Mouse (Mus musculus): ENCODE measurements around the gene Adamts17.

Gene Adamts17

GRCm38 (mm10) chr7:66998821-66999220, 159.3 kb downstream of the Adamts17 start:
- H3K27me3 ChIP-seq (ENCODE audit: control insufficient read depth, insufficient read depth, low read length, poor library complexity, severe bottlenecking), result no peaks in the 10 kb centered on the region
- H3K36me3 ChIP-seq (ENCODE audit: control insufficient read depth, insufficient read depth, low read length, poor library complexity, severe bottlenecking), result no peaks in the 10 kb centered on the region
- no peak for DNase-seq (ENCODE audit: low read depth, low spot score)

- Histone ChIP-seq H3K36me3 (ENCODE audit: control insufficient read depth, insufficient read depth, low read length, poor library complexity, severe bottlenecking) (no peaks in the 10 kb centered on the region), H3K27me3 (ENCODE audit: control insufficient read depth, insufficient read depth, low read length, poor library complexity, severe bottlenecking) (no peaks in the 10 kb centered on the region)
- DNase-seq (ENCODE audit: low read depth, low spot score), result no peak
Measured at GRCm38 (mm10) chr7:67003648-67004047, 164.1 kb downstream of the Adamts17 start.

GRCm38 (mm10) chr7:67004220-67004619, 164.7 kb downstream of the Adamts17 start:
- no peaks in the 10 kb centered on the region for H3K27me3 ChIP-seq (ENCODE audit: control insufficient read depth, insufficient read depth, low read length, poor library complexity, severe bottlenecking)
- DNase-seq (ENCODE audit: low read depth, low spot score), result no peak

GRCm38 (mm10) chr7:67009841-67010240, 170.3 kb downstream of the Adamts17 start:
- no peak for DNase-seq (ENCODE audit: low read depth, low spot score)
- H3K27me3 ChIP-seq (ENCODE audit: control insufficient read depth, insufficient read depth, low read length, poor library complexity, severe bottlenecking), result no peaks in the 10 kb centered on the region

More at GRCm38 (mm10) chr7:67004220-67004619, 164.7 kb downstream of the Adamts17 start:
- no peaks in the 10 kb centered on the region for H3K36me3 ChIP-seq (ENCODE audit: control insufficient read depth, insufficient read depth, low read length, poor library complexity, severe bottlenecking)

GRCm38 (mm10) chr7:67012011-67012751, 172.6 kb downstream of the Adamts17 start:
- H3K36me3 ChIP-seq (ENCODE audit: control insufficient read depth, insufficient read depth, low read length, poor library complexity, severe bottlenecking), result no peaks in the 10 kb centered on the region
- H3K27me3 ChIP-seq (ENCODE audit: control insufficient read depth, insufficient read depth, low read length, poor library complexity, severe bottlenecking), result no peaks in the 10 kb centered on the region
- no peak for DNase-seq (ENCODE audit: low read depth, low spot score)

More at GRCm38 (mm10) chr7:67009841-67010240, 170.3 kb downstream of the Adamts17 start:
- H3K36me3 ChIP-seq (ENCODE audit: control insufficient read depth, insufficient read depth, low read length, poor library complexity, severe bottlenecking), result no peaks in the 10 kb centered on the region

- H3K27me3 ChIP-seq (ENCODE audit: control insufficient read depth, insufficient read depth, low read length, poor library complexity, severe bottlenecking), result no peaks in the 10 kb centered on the region
- DNase-seq (ENCODE audit: low read depth, low spot score), result no peak
- no peaks in the 10 kb centered on the region for H3K36me3 ChIP-seq (ENCODE audit: control insufficient read depth, insufficient read depth, low read length, poor library complexity, severe bottlenecking)
Measured at GRCm38 (mm10) chr7:67013211-67013895, 173.8 kb downstream of the Adamts17 start.

GRCm38 (mm10) chr7:67019937-67020336, 180.4 kb downstream of the Adamts17 start:
- Histone ChIP-seq H3K36me3 (ENCODE audit: control insufficient read depth, insufficient read depth, low read length, poor library complexity, severe bottlenecking) (no peaks in the 10 kb centered on the region), H3K27me3 (ENCODE audit: control insufficient read depth, insufficient read depth, low read length, poor library complexity, severe bottlenecking) (no peaks in the 10 kb centered on the region)
- DNase-seq (ENCODE audit: low read depth, low spot score), result no peak

GRCm38 (mm10) chr7:67026114-67027070, 186.9 kb downstream of the Adamts17 start:
- Histone ChIP-seq H3K36me3 (ENCODE audit: control insufficient read depth, insufficient read depth, low read length, poor library complexity, severe bottlenecking) (no peaks in the 10 kb centered on the region), H3K27me3 (ENCODE audit: control insufficient read depth, insufficient read depth, low read length, poor library complexity, severe bottlenecking) (no peaks in the 10 kb centered on the region; the same call in 1 of the 2 replicates)
- no peak for DNase-seq (ENCODE audit: low read depth, low spot score)

GRCm38 (mm10) chr7:67027216-67027615, 187.7 kb downstream of the Adamts17 start:
- H3K27me3 ChIP-seq (ENCODE audit: control insufficient read depth, insufficient read depth, low read length, poor library complexity, severe bottlenecking), result no peaks in the 10 kb centered on the region; the same call in 1 of the 2 replicates
- no peaks in the 10 kb centered on the region for H3K36me3 ChIP-seq (ENCODE audit: control insufficient read depth, insufficient read depth, low read length, poor library complexity, severe bottlenecking)
- no peak for DNase-seq (ENCODE audit: low read depth, low spot score)

- no peaks in the 10 kb centered on the region; the same call in 1 of the 2 replicates for H3K27me3 ChIP-seq (ENCODE audit: control insufficient read depth, insufficient read depth, low read length, poor library complexity, severe bottlenecking)
- no peak for DNase-seq (ENCODE audit: low read depth, low spot score)
- H3K36me3 ChIP-seq (ENCODE audit: control insufficient read depth, insufficient read depth, low read length, poor library complexity, severe bottlenecking), result no peaks in the 10 kb centered on the region
Measured at GRCm38 (mm10) chr7:67027696-67028095, 188.2 kb downstream of the Adamts17 start.

- Histone ChIP-seq H3K36me3 (ENCODE audit: control insufficient read depth, insufficient read depth, low read length, poor library complexity, severe bottlenecking) (no peaks in the 10 kb centered on the region), H3K27me3 (ENCODE audit: control insufficient read depth, insufficient read depth, low read length, poor library complexity, severe bottlenecking) (no peaks in the 10 kb centered on the region; the same call in 1 of the 2 replicates)
- DNase-seq (ENCODE audit: low read depth, low spot score), result no peak
Measured at GRCm38 (mm10) chr7:67028902-67029301, 189.4 kb downstream of the Adamts17 start.

GRCm38 (mm10) chr7:67029481-67029880, 189.9 kb downstream of the Adamts17 start:
- H3K27me3 ChIP-seq (ENCODE audit: control insufficient read depth, insufficient read depth, low read length, poor library complexity, severe bottlenecking), result no peaks in the 10 kb centered on the region; the same call in 1 of the 2 replicates
- no peaks in the 10 kb centered on the region for H3K36me3 ChIP-seq (ENCODE audit: control insufficient read depth, insufficient read depth, low read length, poor library complexity, severe bottlenecking)
- no peak for DNase-seq (ENCODE audit: low read depth, low spot score)

GRCm38 (mm10) chr7:67031284-67031683, 191.7 kb downstream of the Adamts17 start:
- DNase-seq (ENCODE audit: low read depth, low spot score), result no peak
- Histone ChIP-seq H3K36me3 (ENCODE audit: control insufficient read depth, insufficient read depth, low read length, poor library complexity, severe bottlenecking) (no peaks in the 10 kb centered on the region), H3K27me3 (ENCODE audit: control insufficient read depth, insufficient read depth, low read length, poor library complexity, severe bottlenecking) (no peaks in the 10 kb centered on the region; the same call in 1 of the 2 replicates)

GRCm38 (mm10) chr7:67032616-67033015, 193.1 kb downstream of the Adamts17 start:
- Histone ChIP-seq H3K36me3 (ENCODE audit: control insufficient read depth, insufficient read depth, low read length, poor library complexity, severe bottlenecking) (no peaks in the 10 kb centered on the region), H3K27me3 (ENCODE audit: control insufficient read depth, insufficient read depth, low read length, poor library complexity, severe bottlenecking) (no peaks in the 10 kb centered on the region; the same call in 1 of the 2 replicates)
- DNase-seq (ENCODE audit: low read depth, low spot score), result no peak

Measured in splenic B cell, adult 2 months (primary cell).